Mouse (Mus musculus) ZHBTc4 (cell line): Measurements from ENCODE around the gene Akirin1.

ENCODE experiments used
- DNase-seq: peaks from one replicate; pipeline ENCODE4 v3.0.0-alpha.2; 2011; ENCODE audit warnings: low read depth, low spot score

The Akirin1 gene

DNA sequence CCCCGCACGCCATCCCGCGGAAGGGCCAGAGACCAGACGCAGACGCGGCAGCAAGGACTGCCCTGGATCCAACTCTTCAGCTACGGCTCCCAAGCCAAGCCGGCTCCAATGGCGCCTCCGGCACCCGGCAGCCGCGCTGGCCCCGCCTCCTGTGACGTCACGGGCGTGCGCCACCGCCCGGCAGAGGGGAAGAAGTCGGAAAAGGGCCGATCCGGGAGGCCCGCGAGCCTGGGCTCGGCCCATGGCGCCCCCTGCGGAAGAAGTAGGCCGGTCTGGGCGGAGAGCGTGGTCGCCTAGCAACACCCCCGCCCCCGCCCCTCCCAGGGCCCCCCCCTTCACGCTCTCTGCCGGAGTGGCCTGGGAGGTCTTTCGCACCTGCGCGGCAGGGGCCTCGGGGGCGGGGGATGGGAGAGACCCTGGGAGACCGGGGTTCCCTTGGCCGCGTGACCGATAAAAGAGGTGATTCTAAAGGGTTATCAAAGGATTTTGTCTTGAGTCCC, at the start of gene Akirin1:
Gene Akirin1, minus strand, starts transcription at position 194 of the 500 bp plus-strand sequence.
- DNase-seq = peak; percentile 98

DNA sequence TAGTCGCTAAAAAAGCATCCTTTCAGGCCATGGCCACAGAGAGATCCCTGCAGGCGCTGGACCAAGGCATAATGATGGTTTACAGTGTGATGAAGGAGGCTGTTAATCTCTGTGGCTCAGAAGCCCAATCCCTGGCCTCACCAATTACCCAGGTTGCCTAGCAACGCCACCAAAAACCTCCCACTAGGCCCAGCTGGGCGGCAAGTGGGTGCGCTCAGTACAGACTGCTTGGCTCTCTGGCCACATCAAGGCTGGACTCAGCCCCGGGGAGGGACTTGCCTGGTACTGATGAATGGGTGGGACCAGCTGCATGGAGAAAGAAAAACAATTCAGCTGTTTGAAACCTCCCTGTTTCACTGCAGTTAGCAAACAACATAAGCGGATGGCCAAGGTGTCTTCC, 47.7 kb upstream of the Akirin1 start:
- peak; percentile 35 for DNase-seq

DNA sequence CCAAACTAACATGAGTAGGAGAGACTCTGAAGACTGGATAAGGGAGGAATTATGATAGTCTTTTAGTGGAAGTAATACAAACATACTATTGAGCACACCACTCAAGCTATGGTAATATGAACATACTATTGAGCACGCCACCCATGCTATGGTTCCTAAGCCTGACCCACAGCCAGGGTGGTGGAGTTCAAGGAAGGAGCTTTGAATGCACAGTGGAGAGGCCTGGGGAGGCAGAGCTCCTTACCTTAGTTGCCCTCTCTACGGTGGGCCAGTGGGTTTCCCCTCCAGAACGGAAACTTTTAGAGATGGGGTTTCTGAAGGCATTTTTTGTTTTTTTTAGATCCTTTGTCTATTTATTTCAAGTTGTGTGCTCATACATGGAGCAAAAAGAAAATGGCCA, 47.3 kb upstream of the Akirin1 start:
- no peak for DNase-seq

DNA sequence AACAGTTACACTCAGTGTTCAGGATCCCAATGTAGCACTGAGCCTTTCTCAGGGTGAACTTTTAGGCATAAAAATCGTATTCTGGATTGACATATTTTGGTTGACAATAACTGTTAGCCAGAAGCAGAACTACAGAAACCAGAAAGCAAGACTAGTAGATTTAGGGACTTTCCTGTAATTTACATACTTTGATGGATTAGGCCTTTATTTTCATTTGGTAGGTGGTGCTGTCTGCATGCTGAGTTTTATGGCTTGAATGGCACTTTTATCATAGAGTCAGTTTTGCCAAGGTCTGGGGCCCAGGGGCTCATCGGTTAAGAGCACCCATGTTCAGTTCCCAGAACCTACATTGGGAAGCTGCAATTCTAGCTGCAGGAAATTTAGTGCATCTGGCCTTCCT, 44.9 kb upstream of the Akirin1 start:
- DNase-seq = no peak

DNA sequence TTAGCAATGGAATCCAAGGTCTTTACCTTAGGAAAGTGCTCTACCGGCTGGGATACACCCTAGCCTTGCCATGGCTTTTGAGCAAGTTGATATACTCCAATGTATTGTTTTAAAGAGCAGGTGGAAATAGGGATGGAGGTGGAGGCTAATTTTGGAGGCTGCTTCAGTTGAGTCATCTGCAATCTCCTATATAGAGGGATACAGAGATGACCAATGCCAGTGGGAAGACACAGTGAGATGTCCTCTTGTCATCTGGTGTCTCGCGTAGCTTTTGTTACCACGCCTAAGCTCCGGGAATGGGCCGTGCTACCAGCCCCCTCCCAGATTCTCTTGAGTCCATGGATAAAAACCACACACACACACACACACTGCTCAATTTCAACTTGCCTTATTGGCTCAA, 43.0 kb upstream of the Akirin1 start:
- DNase-seq = no peak

DNA sequence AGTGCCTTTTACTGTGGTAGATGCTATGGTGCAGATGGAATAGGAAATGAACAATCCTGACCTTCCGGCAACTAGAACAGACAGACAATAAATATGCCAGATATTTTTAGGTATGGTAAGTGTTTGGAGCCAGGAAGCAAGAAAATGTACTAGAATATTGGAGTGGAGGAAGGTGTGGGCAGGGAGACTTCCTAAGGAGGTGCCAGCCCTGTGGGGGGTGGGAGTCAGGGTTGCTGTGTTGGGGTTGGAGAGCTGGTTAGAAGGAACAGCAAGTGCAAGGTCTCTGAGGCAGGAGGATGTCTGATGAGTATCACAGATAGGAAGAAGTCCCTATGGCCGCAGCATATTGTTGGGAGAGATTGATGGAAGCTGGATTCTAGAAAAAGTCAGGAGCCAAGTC, 42.5 kb upstream of the Akirin1 start:
- no peak for DNase-seq

DNA sequence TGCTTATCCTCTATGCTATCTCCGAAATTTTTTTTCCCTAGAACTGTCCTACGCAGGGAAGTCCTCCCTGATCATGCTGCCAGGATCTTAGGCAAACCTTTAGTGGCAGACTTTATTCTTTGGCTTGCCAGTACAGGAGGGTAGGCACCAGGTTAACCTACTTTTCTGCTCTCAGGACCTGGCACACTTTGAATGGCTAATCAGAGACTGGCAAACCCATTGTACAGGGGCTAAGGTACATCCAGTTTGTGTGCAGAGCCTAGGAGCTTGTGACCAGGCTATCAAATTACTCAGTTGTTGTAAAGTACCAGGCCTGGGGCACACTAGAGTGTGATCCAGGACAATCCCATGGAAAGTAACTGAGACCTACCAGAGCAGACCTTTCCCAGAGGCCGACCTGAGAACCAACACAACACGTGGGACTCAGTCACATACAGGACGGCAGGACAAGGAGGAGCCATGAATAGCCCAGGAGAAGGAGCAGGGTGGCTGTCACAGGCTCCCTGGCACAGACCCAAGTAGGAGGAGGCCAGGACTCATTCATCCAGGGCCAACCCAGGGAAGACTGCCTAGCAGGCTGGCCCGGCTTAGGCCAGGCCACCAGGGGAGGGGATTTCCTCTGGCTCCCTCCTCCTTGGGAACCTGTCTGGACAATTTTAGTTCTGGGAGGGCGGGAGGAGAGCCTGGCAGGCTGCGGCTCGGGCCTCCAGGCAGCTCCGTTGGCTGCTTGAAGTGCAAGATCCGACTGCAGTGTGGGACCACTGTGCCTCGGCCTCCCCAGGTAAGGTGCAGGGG, 37.2 kb upstream of the Akirin1 start, which contains the start of gene Rhbdl2:
Gene Rhbdl2, plus strand, starts transcription at position 684 of the 795 bp plus-strand sequence.
- peak; percentile 64 for DNase-seq

DNA sequence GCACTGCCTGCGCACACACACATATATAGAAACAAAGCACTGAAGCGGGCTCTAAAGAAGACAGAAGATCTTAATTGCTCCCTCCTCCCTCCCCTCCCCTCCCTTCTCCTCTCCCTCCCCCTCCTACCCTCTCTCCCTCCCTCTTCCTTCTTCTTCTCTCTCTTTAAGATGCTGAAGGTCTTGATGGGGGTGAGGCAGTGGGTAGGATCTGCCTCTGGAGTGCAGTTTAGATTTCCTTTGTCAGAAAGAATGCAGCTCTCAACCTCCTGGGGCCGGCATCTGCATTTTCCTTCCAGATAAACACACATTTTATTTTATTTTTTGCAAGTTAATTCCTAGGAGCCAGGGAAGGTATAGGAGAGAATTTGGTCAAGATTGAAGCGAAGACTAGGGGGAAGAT, 18.1 kb upstream of the Akirin1 start:
- peak; percentile 69 for DNase-seq

DNA sequence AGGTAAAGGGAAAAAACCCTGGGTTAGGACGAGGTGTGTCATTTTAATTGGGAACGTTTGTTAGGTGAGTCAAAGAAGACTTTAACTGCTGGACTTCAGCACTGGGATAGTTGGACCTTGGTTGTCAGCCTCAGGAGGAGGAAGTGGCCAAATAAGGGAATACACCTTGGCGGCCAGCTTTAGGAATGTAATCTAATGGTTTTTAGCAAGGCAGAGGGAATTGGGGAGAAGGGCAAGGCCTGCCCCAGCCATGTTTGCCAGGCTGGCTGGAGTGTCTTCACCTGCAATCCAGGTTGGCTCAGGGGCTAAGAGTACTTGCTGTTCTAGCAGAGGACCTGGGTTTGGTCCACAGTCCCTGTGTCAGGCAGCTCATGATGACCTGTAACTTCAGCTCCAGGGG, 17.7 kb upstream of the Akirin1 start:
- DNase-seq = no peak

DNA sequence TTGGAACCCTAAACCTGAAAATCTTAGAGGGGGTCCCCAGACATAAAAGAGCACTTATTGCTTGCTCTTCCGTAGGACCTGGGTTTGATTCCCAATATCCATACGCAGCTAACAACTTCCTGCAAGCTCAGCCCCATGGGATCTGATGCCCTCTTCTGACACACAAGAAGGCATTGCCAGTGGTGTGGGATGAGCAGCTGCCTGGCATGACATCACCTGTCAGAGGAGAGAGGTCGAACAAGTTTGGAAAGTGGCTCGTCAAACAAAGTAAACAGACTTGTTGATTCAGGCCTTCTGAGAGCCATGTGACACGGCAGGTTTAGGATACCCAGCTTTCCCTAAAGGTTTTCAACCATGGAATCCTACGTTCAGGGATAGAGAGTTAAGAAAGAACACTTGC, 14.9 kb upstream of the Akirin1 start:
- no peak for DNase-seq

DNA sequence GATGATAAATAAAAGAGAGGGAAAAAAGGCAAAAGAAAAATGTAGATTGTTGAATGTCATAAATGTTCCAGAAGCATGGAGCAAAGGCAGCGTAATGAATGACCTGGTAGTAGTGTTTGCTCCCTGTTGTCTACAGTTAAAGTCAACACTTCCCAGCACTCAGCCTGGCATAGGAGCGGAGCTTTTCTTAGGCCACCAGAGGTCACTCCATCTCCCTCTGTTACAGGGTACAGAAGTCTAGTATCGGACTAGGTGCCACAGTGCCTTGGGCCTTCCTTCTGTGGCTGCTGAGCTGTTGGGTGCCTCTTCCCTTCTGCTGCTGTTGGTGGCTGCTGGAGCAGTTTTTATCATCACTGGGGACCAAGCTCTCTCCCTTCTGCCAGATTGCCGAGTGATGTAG, 8.2 kb upstream of the Akirin1 start:
- peak; percentile 69 for DNase-seq

DNA sequence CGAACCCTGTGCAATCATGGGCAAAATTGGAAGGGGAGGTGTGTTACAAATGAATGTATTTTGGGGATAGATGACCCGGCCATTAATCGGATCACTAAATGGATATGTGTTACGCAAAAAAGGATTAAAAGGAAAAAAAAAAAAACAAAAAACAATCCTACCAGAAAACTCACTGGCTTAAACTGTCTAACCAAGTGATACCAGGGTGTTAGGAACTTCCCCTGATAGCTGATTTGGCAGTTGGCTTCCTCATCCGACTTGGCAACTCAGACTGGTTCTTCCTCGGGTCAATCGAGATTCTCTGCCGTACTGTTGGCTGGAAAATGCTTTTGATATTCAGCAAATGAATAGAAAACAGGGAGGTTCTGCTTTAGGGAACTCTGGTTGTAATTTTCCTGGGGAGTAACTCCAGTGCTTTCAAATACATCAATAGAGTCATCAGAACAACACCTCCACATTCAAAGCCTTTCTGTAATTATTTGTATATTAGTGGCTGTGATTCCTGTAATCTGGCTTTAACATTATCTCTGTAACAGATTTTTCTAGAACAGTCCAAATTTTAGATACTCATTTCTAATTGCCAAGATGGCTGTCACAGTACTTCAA, 665 bp upstream of the Akirin1 start:
- DNase-seq = no peak

DNA sequence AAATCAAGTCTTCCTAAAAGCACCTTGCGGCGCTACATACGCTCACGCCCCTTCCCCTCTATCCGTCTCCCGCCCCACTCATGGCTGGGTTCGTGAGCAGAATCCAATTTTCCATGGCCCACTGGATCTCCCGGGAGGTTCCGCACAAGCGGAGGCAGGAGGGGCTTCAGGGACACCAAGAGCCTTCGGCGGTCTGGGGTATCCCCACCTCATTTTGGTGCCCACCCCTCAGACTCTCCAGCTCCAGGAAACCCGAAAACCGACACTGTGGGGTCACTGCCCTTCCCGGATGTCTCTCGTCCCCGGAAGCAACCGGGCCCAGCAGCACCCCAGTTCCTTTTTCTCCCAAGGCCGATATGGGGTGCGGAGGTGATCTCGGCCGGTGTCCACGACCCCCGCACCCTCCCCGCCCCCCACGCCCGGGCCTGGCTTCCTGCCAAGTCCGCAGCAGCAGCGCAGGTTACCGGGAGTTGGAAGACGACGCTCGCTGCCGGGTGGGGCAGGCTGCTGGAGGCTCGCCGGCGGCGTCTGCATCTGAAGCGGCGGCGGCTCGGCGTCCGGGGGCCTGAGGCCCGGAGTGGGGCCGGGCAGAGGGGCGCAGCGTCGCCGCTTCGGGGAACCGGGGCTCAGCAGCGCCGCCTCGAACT, 538 bp downstream of the Akirin1 start:
- DNase-seq = peak; percentile 28

DNA sequence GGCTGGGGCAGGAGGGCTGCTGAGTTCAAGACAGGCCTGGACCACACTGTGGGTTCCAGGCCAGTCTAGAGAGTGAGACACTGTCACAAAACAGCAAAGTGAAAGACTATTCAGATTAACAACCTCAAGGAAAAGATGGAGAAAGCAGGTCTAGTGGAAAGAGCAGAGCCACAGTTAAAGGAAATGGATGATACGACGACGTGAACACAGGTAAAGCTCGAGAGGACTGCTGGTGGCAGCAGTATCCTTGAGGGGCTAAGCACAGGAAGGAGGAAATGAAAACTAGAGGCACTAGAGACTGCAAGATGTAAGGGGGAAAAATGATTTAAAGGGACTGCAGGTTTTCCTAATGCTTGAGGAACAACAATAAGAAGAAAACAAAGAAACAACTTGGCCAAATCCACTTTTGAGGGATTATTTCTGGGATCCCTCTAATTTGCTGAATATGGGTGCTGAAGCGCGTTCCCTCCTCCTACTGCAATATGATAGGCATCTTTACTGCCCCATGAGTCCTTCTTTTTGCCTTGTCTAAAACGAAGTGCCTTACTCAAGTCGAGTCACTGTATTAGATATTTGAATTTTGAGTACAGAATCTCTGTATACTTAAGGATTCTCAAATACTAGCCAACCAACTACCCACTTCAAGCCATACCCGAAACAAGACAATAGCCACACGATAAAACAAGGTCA, 1.3 kb downstream of the Akirin1 start:
- DNase-seq = no peak

DNA sequence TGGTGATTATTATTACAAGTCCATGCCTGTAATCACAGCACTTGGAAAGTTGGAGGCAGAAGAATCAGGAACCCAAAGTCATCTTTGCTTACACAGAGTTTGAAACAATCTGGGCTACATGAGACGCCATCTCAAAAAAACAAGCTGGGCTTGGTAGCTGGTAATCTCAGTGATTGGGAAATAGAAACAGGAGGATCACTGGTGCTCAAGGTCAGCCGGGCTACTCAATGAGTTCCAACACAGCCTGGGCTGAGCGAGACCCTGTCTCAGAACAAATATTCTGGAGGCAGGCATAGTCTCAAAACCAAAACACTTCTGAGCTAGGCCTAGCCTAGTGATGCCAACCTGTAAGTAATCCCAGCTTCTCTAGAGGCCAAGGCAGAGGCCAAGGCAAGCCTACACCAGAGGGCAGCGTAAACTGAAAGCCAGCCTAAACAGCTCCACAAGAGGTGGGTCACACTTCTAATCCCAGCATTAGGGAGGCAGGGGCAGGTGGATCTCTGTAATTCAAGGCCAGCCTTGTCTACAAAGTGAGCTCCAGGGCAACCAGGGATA, 4.8 kb downstream of the Akirin1 start:
- no peak for DNase-seq

DNA sequence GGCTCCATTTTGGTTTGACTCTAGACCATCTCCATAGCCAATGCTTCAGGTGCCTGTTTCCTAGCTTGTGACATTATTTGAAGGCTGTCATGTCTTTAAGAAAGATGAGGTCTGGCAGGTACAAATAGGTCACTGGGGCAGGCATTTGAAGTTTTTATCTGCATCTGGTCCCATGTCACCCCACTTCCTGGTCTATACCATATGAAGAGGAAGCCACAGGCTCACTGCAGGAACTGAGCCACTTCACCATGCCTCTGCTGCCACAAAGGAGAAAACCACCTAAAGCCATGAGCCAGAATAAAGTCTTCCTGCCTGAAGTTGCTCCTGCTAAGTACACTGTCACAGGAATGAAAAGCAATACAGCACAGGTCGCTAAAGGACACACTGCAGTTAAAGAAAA, 7.3 kb downstream of the Akirin1 start:
- no peak for DNase-seq

DNA sequence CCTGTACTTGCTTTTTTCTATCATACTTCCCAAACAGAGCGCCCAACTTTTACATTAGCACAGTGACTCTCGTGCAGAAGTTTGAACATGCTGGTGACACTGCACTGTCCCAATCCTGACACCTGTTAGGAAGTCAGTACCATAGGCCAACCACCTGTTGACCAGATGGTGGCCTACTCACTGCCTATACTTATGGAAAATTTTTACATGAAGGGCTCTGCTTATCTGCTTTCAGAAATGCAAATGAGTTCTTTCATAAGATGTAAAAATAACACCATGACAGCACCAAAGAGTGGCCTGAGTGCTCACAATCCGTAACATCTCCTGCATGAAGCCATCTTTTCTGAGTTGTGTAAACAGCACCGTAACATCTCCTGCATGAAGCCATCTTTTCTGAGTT, 11.4 kb downstream of the Akirin1 start:
- no peak for DNase-seq

DNA sequence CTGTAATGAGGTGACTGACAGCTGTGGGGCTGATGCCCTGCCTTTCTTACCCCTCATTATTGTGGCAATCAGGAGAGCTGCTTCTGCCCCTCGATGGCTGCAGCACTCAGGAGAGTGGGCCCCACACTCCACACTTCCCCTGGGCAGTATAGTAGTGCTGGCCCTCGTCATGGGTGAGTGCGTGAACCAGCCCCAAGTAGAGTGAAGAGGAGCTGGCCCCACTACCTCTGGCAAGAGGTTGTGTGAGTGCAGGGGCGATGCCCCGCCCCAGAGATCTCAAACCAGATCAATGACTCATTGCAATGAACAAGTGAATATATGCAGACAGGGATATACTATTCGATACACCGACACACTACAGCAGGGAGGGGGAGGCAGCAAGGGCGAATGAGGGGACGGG, 16.6 kb downstream of the Akirin1 start:
- DNase-seq = no peak

DNA sequence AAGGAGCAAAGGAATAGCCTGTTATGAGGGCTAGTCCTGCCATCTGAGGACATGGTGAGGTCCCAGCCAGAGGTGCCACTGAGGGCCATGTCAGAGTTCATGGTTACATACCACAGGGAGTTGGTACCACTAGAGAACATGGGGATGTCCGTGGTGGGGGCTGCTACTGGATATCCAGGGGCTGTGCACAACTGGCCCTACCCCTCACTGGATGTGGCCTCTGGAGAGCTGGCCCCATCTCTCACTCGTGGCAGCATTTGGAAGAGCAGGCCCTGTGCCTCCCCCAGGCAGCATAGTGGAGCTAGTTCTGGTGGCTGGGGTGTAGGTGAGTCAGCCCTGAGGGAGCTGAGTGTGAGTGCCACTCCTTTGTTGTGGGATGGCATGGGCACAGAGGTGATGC, 17.2 kb downstream of the Akirin1 start:
- no peak for DNase-seq

DNA sequence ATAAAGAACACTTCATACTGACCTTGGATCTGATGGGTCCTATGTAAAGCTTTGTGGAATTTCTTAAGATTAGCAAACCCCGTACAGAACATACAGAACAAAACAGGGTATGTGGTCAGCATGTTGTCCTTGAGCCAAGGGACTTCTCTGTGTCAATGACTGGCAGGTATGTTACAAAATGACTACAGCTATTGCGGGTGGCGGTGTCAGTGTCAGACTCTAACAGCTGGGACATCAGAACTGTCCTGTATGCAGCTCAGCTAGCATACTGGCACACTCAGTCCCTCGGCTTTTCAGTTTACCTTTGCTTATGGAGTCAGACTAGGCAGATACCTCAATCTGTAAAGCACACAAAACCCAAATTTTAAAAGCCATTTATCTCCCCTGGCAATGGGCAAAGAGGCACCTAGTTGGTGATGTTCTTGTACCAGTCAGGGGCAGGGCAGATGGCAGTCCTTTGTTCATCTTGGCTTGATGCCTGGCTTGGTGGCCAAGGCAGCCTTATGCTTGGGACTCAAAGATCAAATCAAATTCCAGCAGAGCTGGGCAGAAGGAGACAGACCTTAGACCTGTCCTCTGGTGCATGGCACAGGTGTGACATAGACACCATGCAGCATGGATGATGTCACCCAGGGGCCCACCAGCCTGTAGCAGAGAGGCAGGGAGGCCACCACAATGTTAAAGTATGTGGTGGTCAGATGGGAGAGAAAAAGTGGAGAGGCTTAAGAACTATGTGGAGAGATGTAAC, 17.8 kb downstream of the Akirin1 start:
- DNase-seq = no peak

DNA sequence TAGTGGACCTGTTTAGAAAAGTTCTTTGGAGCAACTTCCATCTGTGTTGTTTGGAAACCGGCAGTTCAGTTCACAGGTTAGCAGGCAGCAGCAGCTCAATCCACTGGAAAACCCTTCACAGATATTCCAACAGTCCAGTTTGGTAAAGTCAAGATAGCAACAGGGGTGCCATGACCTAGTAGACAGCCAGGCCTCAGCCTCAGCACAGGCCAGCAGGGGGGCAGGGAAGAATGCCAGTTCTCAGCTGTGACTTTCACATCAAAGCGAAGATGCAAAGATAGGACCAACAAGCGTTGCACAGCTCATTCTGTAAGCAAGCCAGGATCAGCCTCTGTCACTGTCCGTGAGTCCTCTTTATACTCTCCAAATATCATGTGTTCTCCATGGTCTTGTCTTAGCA, 28.4 kb downstream of the Akirin1 start:
- peak; percentile 66 for DNase-seq
